Mouse (Mus musculus): ENCODE measurements around the gene Golga4. TPM values are rescaled to one million over a fixed set of nuclear protein-coding genes. Genes with fewer than 3 reads are reported as not detected.
A peak's percentile ranks its signal among the peaks of the same experiment; 100 is the strongest.

Gene Golga4
- polyA plus RNA-seq, 1 experiment from 2014 or later, result 38.9 TPM

GRCm38 (mm10) chr9:118607701-118608401 lies 101.8 kb downstream of the Golga4 start:
- Histone ChIP-seq H3K27ac (peak overlapping the region; percentile 73; the same call in 1 of the 2 replicates), H3K4me1 (replicated peaks; ENCODE audit: insufficient read depth, low read length) (peaks cover 21% of the 10 kb centered on the region; the same call in 1 of the 2 replicates)

GRCm38 (mm10) chr9:118608556-118608955 lies 102.5 kb downstream of the Golga4 start:
- no peak for ATAC-seq (replicated peaks; ENCODE audit: low FRiP score, low read depth)
- Histone ChIP-seq H3K9me3 (replicated peaks; ENCODE audit: low read length) (no peaks in the 10 kb centered on the region), H3K4me2 (ENCODE audit: low read length) (peak overlapping the region; percentile 93), H3K4me3 (replicated peaks; ENCODE audit: low read depth, low read length) (peak overlapping the region; percentile 14; the same call in 1 of the 2 replicates), H3K27me3 (ENCODE audit: insufficient read depth, low read length) (no peaks in the 10 kb centered on the region), H3K27ac (0 out of 2 replicates have a peak overlapping the region, but pooled peaks have one; percentile 36), H3K36me3 (ENCODE audit: insufficient read depth, low read length) (no peaks in the 10 kb centered on the region), H3K4me1 (replicated peaks; ENCODE audit: insufficient read depth, low read length) (peaks cover 24% of the 10 kb centered on the region; the same call in 1 of the 2 replicates), H3K9ac (ENCODE audit: low read depth, low read length) (no peak overlapping the region)
- WGBS, result 45% methylated on average over 4 of the region's 4 CpGs
- DNase-seq (ENCODE audit: low spot score), result no peak
- TF ChIP-seq CTCF (IDR thresholded peaks at IDR 0.05; ENCODE audit: low read depth), result no peak

More at GRCm38 (mm10) chr9:118607701-118608401, 101.8 kb downstream of the Golga4 start:
- no peaks in the 10 kb centered on the region for H3K36me3 ChIP-seq (ENCODE audit: insufficient read depth, low read length)
- H3K9ac ChIP-seq (ENCODE audit: low read depth, low read length), result peak overlapping the region; percentile 89
- peak overlapping the region; percentile 89 for H3K4me3 ChIP-seq (replicated peaks; ENCODE audit: low read depth, low read length)
- H3K9me3 ChIP-seq (replicated peaks; ENCODE audit: low read length), result no peaks in the 10 kb centered on the region
- ATAC-seq (replicated peaks; ENCODE audit: low FRiP score, low read depth), result no peak
- H3K4me2 ChIP-seq (ENCODE audit: low read length), result peak overlapping the region; percentile 93
- peak; percentile 64 for DNase-seq (ENCODE audit: low spot score)
- no peak for TF ChIP-seq CTCF (IDR thresholded peaks at IDR 0.05; ENCODE audit: low read depth)
- 37% methylated on average over 16 of the region's 16 CpGs for WGBS
- no peaks in the 10 kb centered on the region for H3K27me3 ChIP-seq (ENCODE audit: insufficient read depth, low read length)

- ATAC-seq (replicated peaks; ENCODE audit: low FRiP score, low read depth), result no peak
- Histone ChIP-seq H3K4me1 (replicated peaks; ENCODE audit: insufficient read depth, low read length) (peaks cover 24% of the 10 kb centered on the region; the same call in 1 of the 2 replicates), H3K27me3 (ENCODE audit: insufficient read depth, low read length) (no peaks in the 10 kb centered on the region), H3K4me3 (replicated peaks; ENCODE audit: low read depth, low read length) (no peak overlapping the region), H3K27ac (peak overlapping the region; percentile 31; the same call in 1 of the 2 replicates), H3K9ac (ENCODE audit: low read depth, low read length) (no peak overlapping the region), H3K36me3 (ENCODE audit: insufficient read depth, low read length) (no peaks in the 10 kb centered on the region), H3K9me3 (replicated peaks; ENCODE audit: low read length) (no peaks in the 10 kb centered on the region), H3K4me2 (ENCODE audit: low read length) (peak overlapping the region; percentile 43)
- peak; percentile 62 for TF ChIP-seq CTCF (IDR thresholded peaks at IDR 0.05; ENCODE audit: low read depth)
- peak; percentile 71 for DNase-seq (ENCODE audit: low spot score)
- WGBS, result 48% methylated on average over 10 of the region's 10 CpGs
Measured at GRCm38 (mm10) chr9:118610060-118610459, 104.0 kb downstream of the Golga4 start.

- H3K4me3 ChIP-seq (replicated peaks; ENCODE audit: low read depth, low read length), result 0 out of 2 replicates have a peak overlapping the region, but pooled peaks have one; percentile 4
- no peaks in the 10 kb centered on the region for H3K9me3 ChIP-seq (replicated peaks; ENCODE audit: low read length)
- DNase-seq (ENCODE audit: low spot score), result peak; percentile 74
- WGBS, result 19% methylated on average over 14 of the region's 14 CpGs
- ATAC-seq (replicated peaks; ENCODE audit: low FRiP score, low read depth), result no peak
- H3K4me2 ChIP-seq (ENCODE audit: low read length), result peak overlapping the region; percentile 33
- no peak overlapping the region for H3K9ac ChIP-seq (ENCODE audit: low read depth, low read length)
- no peaks in the 10 kb centered on the region for H3K36me3 ChIP-seq (ENCODE audit: insufficient read depth, low read length)
- H3K27ac ChIP-seq, result no peak overlapping the region
- peaks cover 24% of the 10 kb centered on the region; the same call in 1 of the 2 replicates for H3K4me1 ChIP-seq (replicated peaks; ENCODE audit: insufficient read depth, low read length)
- H3K27me3 ChIP-seq (ENCODE audit: insufficient read depth, low read length), result no peaks in the 10 kb centered on the region
- TF ChIP-seq CTCF (IDR thresholded peaks at IDR 0.05; ENCODE audit: low read depth), result no peak
Measured at GRCm38 (mm10) chr9:118611111-118611541, 105.1 kb downstream of the Golga4 start.

- ATAC-seq (replicated peaks; ENCODE audit: low FRiP score, low read depth) (no peak), DNase-seq (ENCODE audit: low spot score) (peak; percentile 52)
- peaks cover 29% of the 10 kb centered on the region; the same call in 1 of the 2 replicates for H3K4me1 ChIP-seq (replicated peaks; ENCODE audit: insufficient read depth, low read length)
- WGBS, result 37% methylated on average over 20 of the region's 20 CpGs
- no peak for TF ChIP-seq CTCF (IDR thresholded peaks at IDR 0.05; ENCODE audit: low read depth)
- no peaks in the 10 kb centered on the region for H3K27me3 ChIP-seq (ENCODE audit: insufficient read depth, low read length)
- H3K9ac ChIP-seq (ENCODE audit: low read depth, low read length), result no peak overlapping the region
- no peaks in the 10 kb centered on the region for H3K9me3 ChIP-seq (replicated peaks; ENCODE audit: low read length)
- peak overlapping the region; percentile 33 for H3K4me2 ChIP-seq (ENCODE audit: low read length)
- no peak overlapping the region for H3K27ac ChIP-seq
- H3K36me3 ChIP-seq (ENCODE audit: insufficient read depth, low read length), result no peaks in the 10 kb centered on the region
- H3K4me3 ChIP-seq (replicated peaks; ENCODE audit: low read depth, low read length), result peak overlapping the region; percentile 13; the same call in 1 of the 2 replicates
Measured at GRCm38 (mm10) chr9:118611958-118612581, 106.0 kb downstream of the Golga4 start.

GRCm38 (mm10) chr9:118617237-118617636 lies 111.2 kb downstream of the Golga4 start:
- ATAC-seq (replicated peaks; ENCODE audit: low FRiP score, low read depth), result no peak
- no peak for TF ChIP-seq CTCF (IDR thresholded peaks at IDR 0.05; ENCODE audit: low read depth)

More at GRCm38 (mm10) chr9:118617237-118617636, 111.2 kb downstream of the Golga4 start:
- no peak overlapping the region for H3K9ac ChIP-seq (ENCODE audit: low read depth, low read length)
- H3K9me3 ChIP-seq (replicated peaks; ENCODE audit: low read length), result no peaks in the 10 kb centered on the region
- no peak overlapping the region for H3K27ac ChIP-seq
- 38% methylated on average over 5 of the region's 5 CpGs for WGBS
- no peak overlapping the region for H3K4me2 ChIP-seq (ENCODE audit: low read length)
- H3K36me3 ChIP-seq (ENCODE audit: insufficient read depth, low read length), result no peaks in the 10 kb centered on the region
- peaks cover 14% of the 10 kb centered on the region; the same call in 1 of the 2 replicates for H3K4me1 ChIP-seq (replicated peaks; ENCODE audit: insufficient read depth, low read length)
- no peak overlapping the region for H3K4me3 ChIP-seq (replicated peaks; ENCODE audit: low read depth, low read length)
- DNase-seq (ENCODE audit: low spot score), result no peak
- no peaks in the 10 kb centered on the region for H3K27me3 ChIP-seq (ENCODE audit: insufficient read depth, low read length)
